Mouse (Mus musculus): ENCODE data around the gene Ubxn11. TPM values are rescaled to one million over a fixed set of nuclear protein-coding genes. Genes with fewer than 3 reads are reported as not detected.

Gene Ubxn11
- total and polyA plus RNA-seq, 3 experiments, result 6.0 to 38.8 (median 18.8) TPM

DNA sequence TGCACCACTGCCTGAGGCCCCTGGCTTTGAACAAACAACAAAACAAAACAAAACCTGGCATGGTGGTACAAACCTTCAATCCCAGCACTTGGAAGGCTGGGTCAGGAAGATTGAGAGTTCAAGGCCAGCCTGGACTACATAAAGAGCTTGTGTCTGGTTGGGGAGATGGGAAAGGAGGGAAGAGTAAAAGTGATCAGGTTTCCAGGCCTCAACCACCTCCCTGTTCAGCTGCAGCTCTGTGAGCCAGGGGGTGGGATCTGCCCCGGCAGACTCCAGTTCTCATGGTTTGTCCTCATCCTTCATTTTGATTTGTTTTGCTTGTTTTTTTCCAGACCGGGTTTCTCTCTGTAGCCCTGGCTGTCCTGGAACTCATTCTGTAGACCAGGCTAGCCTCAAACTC, 14.1 kb downstream of the Ubxn11 start:
- in situ Hi-C loops (cut with MboI; ENCODE audit: low pct_ligation_motif_present, low pct_unique_long_range_greater_than_20kb, low sequenced_read_pairs), result no loop called here
- H3K9ac ChIP-seq (ENCODE audit: insufficient read depth, low read depth), result no peak overlapping the region
- no peak overlapping the region for H3K4me2 ChIP-seq (ENCODE audit: insufficient read depth, low read depth, poor library complexity, severe bottlenecking)
- H3K4me1 ChIP-seq (ENCODE audit: control insufficient read depth in 1 of 2, insufficient read depth in 2 of 2), result peaks cover 49 to 89% of the 10 kb centered on the region in 2 experiments
- H3K79me2 ChIP-seq (replicated peaks; ENCODE audit: control insufficient read depth, extremely low read depth, insufficient read depth, poor library complexity, severe bottlenecking), result no peaks in the 10 kb centered on the region
- 0 out of 2 replicates have a peak overlapping the region, but pooled peaks have one; percentile 19 for H3K27ac ChIP-seq (ENCODE audit: insufficient read depth, low read depth)
- no peak overlapping the region for H3K4me3 ChIP-seq (replicated peaks in 1 of 3; ENCODE audit: low read depth in 2 of 3, low read length in 2 of 3, poor library complexity in 1 of 3)
- no peaks in the 10 kb centered on the region for H3K27me3 ChIP-seq (replicated peaks)
- peaks cover 20 to 34% of the 10 kb centered on the region in 2 experiments for H3K36me3 ChIP-seq (replicated peaks in 1 of 2; ENCODE audit: control insufficient read depth in 1 of 2, insufficient read depth in 1 of 2, low read length in 1 of 2)
- dilution Hi-C loops (cut with MboI; ENCODE audit: extremely low pct_ligation_motif_present, extremely low pct_unique_long_range_greater_than_20kb, low sequenced_read_pairs), result no loop called here
- no peak for TF ChIP-seq SMC3 (IDR thresholded peaks at IDR 0.05; ENCODE audit: low read depth, low read length)
- TF ChIP-seq BHLHE40 (IDR thresholded peaks at IDR 0.05; ENCODE audit: low read depth, low read length), result no peak
- TF ChIP-seq IRF4 (IDR thresholded peaks at IDR 0.05; ENCODE audit: low read depth, low read length), result no peak
- no peak for TF ChIP-seq NELFE (IDR thresholded peaks at IDR 0.05; ENCODE audit: low read depth, low read length)
- TF ChIP-seq USF1 (IDR thresholded peaks at IDR 0.05; ENCODE audit: low read depth, low read length), result no peak
- TF ChIP-seq NRF1 (IDR thresholded peaks at IDR 0.05; ENCODE audit: low read depth, low read length), result no peak
- TF ChIP-seq CHD2 (IDR thresholded peaks at IDR 0.05; ENCODE audit: low read length), result no peak
- TF ChIP-seq MAFK (IDR thresholded peaks at IDR 0.05; ENCODE audit: insufficient replicate concordance, low read length), result no peak
- TF ChIP-seq MAX (IDR thresholded peaks at IDR 0.05; ENCODE audit: low read length), result no peak
- TF ChIP-seq POLR2AphosphoS2 (IDR thresholded peaks at IDR 0.05; ENCODE audit: low read depth, low read length), result no peak
- TF ChIP-seq RAD21 (IDR thresholded peaks at IDR 0.05; ENCODE audit: low read depth, low read length), result no peak
- H3K9me3 ChIP-seq (replicated peaks; ENCODE audit: low read length), result no peaks in the 10 kb centered on the region
- no peak for DNase-seq (ENCODE audit: extremely low read depth)

DNA sequence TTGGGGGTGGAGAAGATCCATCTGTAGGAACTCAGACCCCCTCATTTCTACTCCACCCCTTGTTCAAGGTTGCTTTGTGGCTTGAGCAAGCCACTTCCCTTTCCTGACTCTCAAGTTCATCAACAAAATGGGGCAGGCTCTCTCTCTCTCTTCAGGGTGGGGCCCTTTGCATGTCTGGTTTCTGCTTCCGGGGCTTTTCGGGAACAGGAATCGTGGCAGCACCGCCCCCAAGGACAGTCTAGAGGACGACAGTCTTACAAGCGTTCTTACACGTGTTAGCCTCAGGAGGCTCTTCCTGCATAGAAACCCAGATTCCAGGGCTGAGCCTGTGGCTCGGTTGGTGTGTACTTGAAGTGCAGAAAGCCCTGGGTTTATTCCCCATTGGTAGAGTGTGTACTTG, 14.6 kb downstream of the Ubxn11 start:
- Histone ChIP-seq H3K36me3 (replicated peaks in 1 of 2; ENCODE audit: control insufficient read depth in 1 of 2, insufficient read depth in 1 of 2, low read length in 1 of 2) (peaks cover 16 to 29% of the 10 kb centered on the region in 2 experiments), H3K9ac (ENCODE audit: insufficient read depth, low read depth) (no peak overlapping the region), H3K27ac (ENCODE audit: insufficient read depth, low read depth) (peak overlapping the region; percentile 19; the same call in 1 of the 2 replicates), H3K9me3 (replicated peaks; ENCODE audit: low read length) (no peaks in the 10 kb centered on the region), H3K79me2 (replicated peaks; ENCODE audit: control insufficient read depth, extremely low read depth, insufficient read depth, poor library complexity, severe bottlenecking) (no peaks in the 10 kb centered on the region), H3K4me2 (ENCODE audit: insufficient read depth, low read depth, poor library complexity, severe bottlenecking) (no peak overlapping the region), H3K27me3 (replicated peaks) (no peaks in the 10 kb centered on the region), H3K4me1 (ENCODE audit: control insufficient read depth in 1 of 2, insufficient read depth in 2 of 2) (peaks cover 52 to 92% of the 10 kb centered on the region in 2 experiments), H3K4me3 (replicated peaks in 1 of 3; ENCODE audit: low read depth in 2 of 3, low read length in 2 of 3, poor library complexity in 1 of 3) (no peak overlapping the region)
- dilution Hi-C loops (cut with MboI; ENCODE audit: extremely low pct_ligation_motif_present, extremely low pct_unique_long_range_greater_than_20kb, low sequenced_read_pairs), result no loop called here
- in situ Hi-C loops (cut with MboI; ENCODE audit: low pct_ligation_motif_present, low pct_unique_long_range_greater_than_20kb, low sequenced_read_pairs), result no loop called here
- no peak for DNase-seq (ENCODE audit: extremely low read depth)
- TF ChIP-seq UBTF (IDR thresholded peaks at IDR 0.05; ENCODE audit: low read depth, low read length) (no peak), MXI1 (IDR thresholded peaks at IDR 0.05; ENCODE audit: low read depth, low read length) (no peak), POLR2AphosphoS2 (IDR thresholded peaks at IDR 0.05; ENCODE audit: low read depth, low read length) (no peak), NRF1 (IDR thresholded peaks at IDR 0.05; ENCODE audit: low read depth, low read length) (no peak), JUND (conservative IDR thresholded peaks at IDR 0.05; ENCODE audit: low read depth, low read length) (no peak), USF1 (IDR thresholded peaks at IDR 0.05; ENCODE audit: low read depth, low read length) (no peak), NELFE (IDR thresholded peaks at IDR 0.05; ENCODE audit: low read depth, low read length) (no peak), IRF4 (IDR thresholded peaks at IDR 0.05; ENCODE audit: low read depth, low read length) (no peak)

All from CH12.LX (cell line).